Mouse (Mus musculus): ENCODE data around the gene Maml3.

DNA sequence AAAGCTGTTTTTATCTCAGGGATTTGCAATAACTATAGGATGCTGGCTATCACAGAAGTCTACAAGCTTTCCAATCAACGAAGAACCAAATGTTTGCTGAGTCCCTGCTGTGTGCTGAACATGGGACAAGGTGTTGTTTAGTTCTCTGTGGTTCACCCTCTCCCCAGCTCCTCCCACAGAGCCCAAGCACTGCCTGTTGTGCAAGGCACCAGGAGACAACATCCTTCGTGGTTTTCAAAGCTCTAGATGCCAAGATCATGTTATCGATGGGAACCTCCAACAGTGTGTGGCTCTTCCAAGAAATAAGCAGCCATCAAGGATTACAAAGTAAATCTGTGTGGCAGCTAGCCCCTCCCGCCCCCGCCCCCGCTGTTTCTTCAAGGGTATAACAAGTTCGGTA is 374.2 kb downstream of the Maml3 start:
- no peak for TF ChIP-seq POLR2A (IDR thresholded peaks at IDR 0.05; ENCODE audit: borderline replicate concordance, low read depth, low read length)
- TF ChIP-seq CTCF (IDR thresholded peaks at IDR 0.05; ENCODE audit: low read depth, low read length): no peak
